Mouse (Mus musculus) embryo, embryonic 9.5 days (tissue): ENCODE data around the gene Klhl36.
A peak's percentile ranks its signal among the peaks of the same experiment; 100 is the strongest.

Experiments
- DNase-seq: peaks from one replicate; pipeline ENCODE4 v3.0.0-alpha.2; 2017; ENCODE audit errors: extremely low spot score

The Klhl36 gene

GRCm38 (mm10) chr8:119861706-119862389 lies at the start of gene Klhl36:
Gene Klhl36, plus strand, starts transcription at chr8:119862266.
- peak; percentile 99 for DNase-seq

- DNase-seq = peak; percentile 33
Observed at GRCm38 (mm10) chr8:119812650-119813431, 49.2 kb upstream of the Klhl36 start.

GRCm38 (mm10) chr8:119816219-119816618 lies 45.8 kb upstream of the Klhl36 start:
- DNase-seq = no peak

GRCm38 (mm10) chr8:119817446-119817845 lies 44.6 kb upstream of the Klhl36 start:
- DNase-seq = peak; percentile 76

GRCm38 (mm10) chr8:119819316-119819715 lies 42.8 kb upstream of the Klhl36 start:
- DNase-seq = no peak

GRCm38 (mm10) chr8:119819976-119820375 lies 42.1 kb upstream of the Klhl36 start:
- no peak for DNase-seq

- DNase-seq = no peak
Observed at GRCm38 (mm10) chr8:119821691-119822090, 40.4 kb upstream of the Klhl36 start.

GRCm38 (mm10) chr8:119823278-119823677 lies 38.8 kb upstream of the Klhl36 start:
- DNase-seq = no peak

GRCm38 (mm10) chr8:119824100-119824499 lies 38.0 kb upstream of the Klhl36 start:
- DNase-seq = no peak

- no peak for DNase-seq
Observed at GRCm38 (mm10) chr8:119824809-119825273, 37.2 kb upstream of the Klhl36 start.

- no peak for DNase-seq
Observed at GRCm38 (mm10) chr8:119825950-119826730, 35.9 kb upstream of the Klhl36 start.

- DNase-seq = no peak
Observed at GRCm38 (mm10) chr8:119826982-119827381, 35.1 kb upstream of the Klhl36 start.

GRCm38 (mm10) chr8:119827721-119828153 lies 34.3 kb upstream of the Klhl36 start:
- no peak for DNase-seq

- DNase-seq = no peak
Observed at GRCm38 (mm10) chr8:119829015-119829414, 33.1 kb upstream of the Klhl36 start.

GRCm38 (mm10) chr8:119829420-119829819 lies 32.6 kb upstream of the Klhl36 start:
- DNase-seq = no peak

- DNase-seq = peak; percentile 65
Observed at GRCm38 (mm10) chr8:119829870-119830580, 32.0 kb upstream of the Klhl36 start.

- no peak for DNase-seq
Observed at GRCm38 (mm10) chr8:119830589-119830988, 31.5 kb upstream of the Klhl36 start.

- DNase-seq = no peak
Observed at GRCm38 (mm10) chr8:119831336-119831995, 30.6 kb upstream of the Klhl36 start.

GRCm38 (mm10) chr8:119832101-119832617 lies 29.9 kb upstream of the Klhl36 start:
- DNase-seq = no peak

- DNase-seq = peak; percentile 73
Observed at GRCm38 (mm10) chr8:119832931-119833330, 29.1 kb upstream of the Klhl36 start.

- no peak for DNase-seq
Observed at GRCm38 (mm10) chr8:119834676-119835075, 27.4 kb upstream of the Klhl36 start.
